Mouse (Mus musculus): ENCODE measurements around the gene Klf2.

GRCm38 (mm10) chr8:72272361-72272760, 46.5 kb upstream of the Klf2 start:
- TF ChIP-seq CTCF (IDR thresholded peaks at IDR 0.05; ENCODE audit: low read depth) (peak; percentile 81), EP300 (optimal IDR thresholded peaks at IDR 0.05) (no peak)
